In genomic region chr11:108249487-108249886, GRCm38 (mm10) we compare ENCODE assay signal across 1 mouse cellular context.
TF ChIP-seq lines count a peak whose summit lies in the region.

No protein-coding gene starts in this region.

TF ChIP-seq in MEL, 35 proteins besides CTCF, POLR2A, EP300 and RAD21 (continued from another document):
- TF ChIP-seq TBP (IDR thresholded peaks at IDR 0.05; ENCODE audit: low read depth, low read length) (no peak; the same call in 1 of the 2 replicates), TAL1 (IDR thresholded peaks at IDR 0.05; ENCODE audit: low read length) (peak; percentile 63), CHD2 (IDR thresholded peaks at IDR 0.05; ENCODE audit: low read length) (no peak), NRF1 (IDR thresholded peaks at IDR 0.05; ENCODE audit: insufficient read depth, low read depth, low read length, poor library complexity, severe bottlenecking) (no peak)
